Mouse (Mus musculus) kidney, adult 2 months (tissue): ENCODE measurements at regions not wholly inside any gene's neighbourhood (a gene's known extent, or its start where the extent isn't known, plus 50 kb on each side); places are given as distances from the start of the nearest gene placed in this dataset.

Source experiments
- DNase-seq: peaks from one replicate; pipeline ENCODE4 v3.0.0; 2021
- H3K27ac ChIP-seq: fragments of 200-500 bp; 2 replicates; pipeline ENCODE4 v1.5.1; 2012; ENCODE audit warnings: low read depth, low read length, control low read depth, inconsistent platforms; ENCODE audit not compliant: insufficient read depth
- H3K27me3 ChIP-seq: fragments of 200-500 bp; replicated peaks from 2 replicates; pipeline ENCODE4 v1.6.1; 2012; ENCODE audit warnings: mild to moderate bottlenecking, moderate library complexity, low read length, inconsistent platforms; ENCODE audit not compliant: control insufficient read depth, insufficient read depth
- H3K36me3 ChIP-seq: fragments of 200-500 bp; 2 replicates; pipeline ENCODE4 v1.6.1; 2012; ENCODE audit warnings: mild to moderate bottlenecking, moderate library complexity, low read length, inconsistent platforms; ENCODE audit not compliant: control insufficient read depth, insufficient read depth
- H3K4me1 ChIP-seq: fragments of 200-500 bp; 2 replicates; pipeline ENCODE4 v1.6.1; 2011; ENCODE audit warnings: low read length; ENCODE audit not compliant: control insufficient read depth, insufficient read depth
- H3K4me3 ChIP-seq: fragments of 200-500 bp; 2 replicates; pipeline ENCODE4 v1.5.1; 2011; ENCODE audit warnings: mild to moderate bottlenecking, low read depth, low read length, control low read depth; ENCODE audit not compliant: insufficient read depth
- CTCF ChIP-seq: fragments of 200-500 bp; conservative IDR thresholded peaks from 2 replicates; pipeline ENCODE4 v1.5.1; 2011; ENCODE audit warnings: low read depth, mild to moderate bottlenecking, control low read depth, low read length, moderate library complexity, mixed read lengths; ENCODE audit not compliant: insufficient read depth, insufficient read length
- POLR2A ChIP-seq: fragments of 200-500 bp; IDR thresholded peaks from one replicate; pipeline ENCODE4 v1.6.1; 2011; ENCODE audit warnings: low read depth, low read length, control low read depth
- WGBS: fragments of 180-500 bp; shearing (Covaris S2); methylation state at CpG from one replicate; pipeline ENCODE4 v1.1.7; 2018; 5-methylcytosine and 5-hydroxymethylcytosine counted together

DNA sequence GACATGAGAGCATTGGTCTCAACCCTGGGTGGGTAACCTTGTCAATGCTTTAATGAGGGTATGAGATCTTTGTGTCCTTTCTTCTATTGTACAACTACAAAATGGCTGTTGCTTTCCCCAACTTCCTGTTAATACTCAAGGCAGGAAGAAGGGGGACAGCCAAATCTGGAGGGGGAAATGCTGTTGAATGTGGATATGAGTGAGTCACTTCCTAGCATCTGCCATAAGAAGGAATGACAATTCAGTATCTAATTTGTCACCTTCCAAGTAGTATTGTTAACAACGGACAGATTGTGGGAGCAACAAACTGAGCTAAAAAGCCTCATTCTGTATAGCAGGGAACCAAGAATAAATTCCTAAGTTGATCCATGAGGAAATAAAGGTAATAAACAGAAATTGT lies 309.2 kb upstream of the Aco1 start:
- H3K36me3 ChIP-seq = no peaks in the 10 kb centered on the region
- no peak for TF ChIP-seq POLR2A
- no peak for TF ChIP-seq CTCF
- WGBS = 63% methylated on average over 1 of the region's 1 CpGs
- no peaks in the 10 kb centered on the region; the same call in 1 of the 2 replicates for H3K27me3 ChIP-seq
- no peak for DNase-seq
- no peak overlapping the region for H3K4me3 ChIP-seq
- H3K4me1 ChIP-seq = no peaks in the 10 kb centered on the region
- no peak overlapping the region for H3K27ac ChIP-seq
